Mouse (Mus musculus) hindbrain, embryonic 15.5 days (tissue): Measurements from ENCODE around the gene 4933402J07Rik. TPM values are rescaled to one million over a fixed set of nuclear protein-coding genes. Genes with fewer than 3 reads are reported as not detected.
A peak's percentile ranks its signal among the peaks of the same experiment; 100 is the strongest.

ENCODE experiments used
- ATAC-seq: fragments of 200-750 bp; cut with Nextera tagmentation; 2 replicates; pipeline ENCODE4 v1.8.0; 2017; ENCODE audit warnings: low read depth, moderate number of reproducible peaks, moderate TSS enrichment; ENCODE audit not compliant: low FRiP score
- H3K27ac ChIP-seq: fragments of 300-500 bp; sonication (generic); replicated peaks from 2 replicates; pipeline ENCODE4 v1.5.1; 2015; ENCODE audit warnings: mild to moderate bottlenecking, inconsistent platforms
- H3K27me3 ChIP-seq: fragments of 300-500 bp; sonication (generic); 2 replicates; pipeline ENCODE4 v1.6.1; 2015; ENCODE audit warnings: control low read depth, inconsistent platforms
- H3K36me3 ChIP-seq: fragments of 300-500 bp; sonication (generic); 2 replicates; pipeline ENCODE4 v1.6.1; 2015; ENCODE audit warnings: control low read depth, inconsistent platforms
- H3K4me1 ChIP-seq: fragments of 300-500 bp; sonication (generic); replicated peaks from 2 replicates; pipeline ENCODE4 v1.6.1; 2015; ENCODE audit warnings: control low read depth, inconsistent platforms
- H3K4me2 ChIP-seq: fragments of 300-500 bp; sonication (generic); 2 replicates; pipeline ENCODE4 v1.6.1; 2015; ENCODE audit warnings: moderate library complexity, mild to moderate bottlenecking, inconsistent platforms
- H3K4me3 ChIP-seq: fragments of 300-500 bp; sonication (generic); 2 replicates; pipeline ENCODE4 v1.5.1; 2015; ENCODE audit warnings: mild to moderate bottlenecking, inconsistent platforms
- H3K9ac ChIP-seq: fragments of 300-500 bp; sonication (generic); 2 replicates; pipeline ENCODE4 v1.6.1; 2015; ENCODE audit warnings: inconsistent platforms
- H3K9me3 ChIP-seq: fragments of 300-500 bp; sonication (generic); 2 replicates; pipeline ENCODE4 v1.6.1; 2016; ENCODE audit warnings: control low read depth, inconsistent platforms
- WGBS: fragments of 180-500 bp; shearing (Covaris S2); methylation state at CpG from one replicate; pipeline ENCODE4 v1.1.7; 2015; 5-methylcytosine and 5-hydroxymethylcytosine counted together
- polyA plus RNA-seq: library from polyadenylated mRNA; unstranded; fragments of >200 nt; fragmentation: Nextera tagmentation; extraction: Ambion mirVana; gene quantifications from 2 replicates; pipeline ENCODE4 v1.2.1, GENCODE M21; 2015

4933402J07Rik gene
- polyA plus RNA-seq, 1 experiment from 2014 or later = not detected

- H3K27me3 ChIP-seq = 0 out of 2 replicates have a peak, but pooled peaks cover 2% of the 10 kb centered on the region
- WGBS = 28% methylated on average over 13 of the region's 13 CpGs
- no peaks in the 10 kb centered on the region for H3K36me3 ChIP-seq
- peak overlapping the region; percentile 51 for H3K4me2 ChIP-seq
- H3K4me3 ChIP-seq = peak overlapping the region; percentile 14
- H3K9me3 ChIP-seq = no peaks in the 10 kb centered on the region
- no peak overlapping the region for H3K9ac ChIP-seq
- peaks cover 10% of the 10 kb centered on the region for H3K4me1 ChIP-seq
- ATAC-seq = no peak
- no peak overlapping the region for H3K27ac ChIP-seq
Measured at GRCm38 (mm10) chr8:87569706-87570563, 6.3 kb downstream of the 4933402J07Rik start.

DNA sequence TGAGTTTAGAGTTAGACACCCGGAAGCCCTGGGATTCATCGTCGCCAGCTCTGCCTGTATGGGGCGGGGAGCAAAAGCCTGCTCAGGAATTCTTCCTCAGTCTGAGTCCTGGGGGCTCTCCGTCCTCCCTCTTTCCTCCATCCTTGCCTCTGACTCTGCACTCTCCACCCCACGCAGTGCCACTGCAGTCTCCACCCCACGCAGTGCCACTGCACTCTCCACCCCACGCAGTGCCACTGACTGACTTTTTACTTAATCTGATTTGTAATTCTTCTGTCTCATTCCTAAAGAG is 6.9 kb downstream of the 4933402J07Rik start:
- H3K36me3 ChIP-seq = no peaks in the 10 kb centered on the region
- no peak for ATAC-seq
- H3K27ac ChIP-seq = no peak overlapping the region
- H3K27me3 ChIP-seq = 0 out of 2 replicates have a peak, but pooled peaks cover 2% of the 10 kb centered on the region
- H3K9ac ChIP-seq = no peak overlapping the region
- peak overlapping the region; percentile 14 for H3K4me3 ChIP-seq
- 2% methylated on average over 8 of the region's 8 CpGs for WGBS
- no peaks in the 10 kb centered on the region for H3K9me3 ChIP-seq
- H3K4me1 ChIP-seq = peaks cover 10% of the 10 kb centered on the region
- peak overlapping the region; percentile 51 for H3K4me2 ChIP-seq

DNA sequence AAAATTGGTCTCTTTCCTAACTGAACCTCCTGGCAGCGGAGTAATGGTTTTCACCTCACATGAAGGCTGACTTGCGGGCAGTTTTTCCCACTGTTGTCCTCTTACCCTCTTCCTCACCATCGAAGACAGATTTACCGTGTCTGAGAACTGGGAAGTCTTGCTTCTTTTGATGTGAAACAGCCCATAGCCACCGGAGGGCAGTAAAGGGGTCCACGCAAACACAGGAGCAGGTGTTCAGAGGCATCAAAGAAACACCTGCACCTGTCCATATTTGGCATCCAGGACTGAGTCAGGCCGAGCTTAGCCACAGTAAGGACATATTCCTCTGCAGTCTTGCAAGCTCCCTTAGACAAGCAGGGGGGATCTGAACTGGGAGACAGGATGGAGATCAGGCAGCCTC is 7.2 kb downstream of the 4933402J07Rik start:
- Histone ChIP-seq H3K36me3 (no peaks in the 10 kb centered on the region), H3K27me3 (0 out of 2 replicates have a peak, but pooled peaks cover 2% of the 10 kb centered on the region), H3K9ac (no peak overlapping the region), H3K4me1 (peaks cover 10% of the 10 kb centered on the region), H3K9me3 (no peaks in the 10 kb centered on the region), H3K4me2 (peak overlapping the region; percentile 51), H3K27ac (no peak overlapping the region), H3K4me3 (no peak overlapping the region; the same call in 1 of the 2 replicates)
- no peak for ATAC-seq
- WGBS = 11% methylated on average over 7 of the region's 7 CpGs

DNA sequence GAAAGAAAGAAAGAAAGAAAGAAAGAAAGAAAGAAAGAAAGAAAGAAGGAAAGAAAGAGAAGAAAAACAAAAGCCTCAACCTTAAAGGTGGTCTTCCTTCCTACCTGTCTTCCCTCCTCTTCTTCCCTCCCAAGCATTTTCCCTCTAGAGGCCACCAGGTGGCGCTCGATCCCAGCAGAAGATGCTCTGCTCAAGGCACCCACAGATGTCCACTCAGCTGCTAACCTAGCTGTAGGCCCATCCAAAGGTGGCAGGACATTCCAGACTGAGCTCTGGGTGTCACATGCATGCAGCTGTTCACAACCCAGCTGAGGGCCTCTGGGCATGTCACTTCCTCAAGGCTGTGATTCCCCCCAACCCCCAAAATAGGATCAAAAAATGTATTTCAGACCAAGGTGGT is 30.6 kb downstream of the 4933402J07Rik start:
- Histone ChIP-seq H3K36me3 (no peaks in the 10 kb centered on the region), H3K27me3 (no peaks in the 10 kb centered on the region), H3K4me2 (no peak overlapping the region), H3K9me3 (no peaks in the 10 kb centered on the region), H3K27ac (no peak overlapping the region), H3K4me3 (no peak overlapping the region), H3K4me1 (no peaks in the 10 kb centered on the region), H3K9ac (no peak overlapping the region)
- 0% methylated on average over 2 of the region's 2 CpGs for WGBS
- ATAC-seq = peak; percentile 59

GRCm38 (mm10) chr8:87602731-87603130 is 39.1 kb downstream of the 4933402J07Rik start:
- no peaks in the 10 kb centered on the region for H3K9me3 ChIP-seq
- H3K4me3 ChIP-seq = no peak overlapping the region
- H3K36me3 ChIP-seq = no peaks in the 10 kb centered on the region
- H3K4me2 ChIP-seq = no peak overlapping the region
- 71% methylated on average over 2 of the region's 2 CpGs for WGBS
- no peak for ATAC-seq
- H3K27ac ChIP-seq = no peak overlapping the region
- no peak overlapping the region for H3K9ac ChIP-seq
- H3K27me3 ChIP-seq = no peaks in the 10 kb centered on the region
- H3K4me1 ChIP-seq = 0 out of 2 replicates have a peak, but pooled peaks cover 7% of the 10 kb centered on the region

DNA sequence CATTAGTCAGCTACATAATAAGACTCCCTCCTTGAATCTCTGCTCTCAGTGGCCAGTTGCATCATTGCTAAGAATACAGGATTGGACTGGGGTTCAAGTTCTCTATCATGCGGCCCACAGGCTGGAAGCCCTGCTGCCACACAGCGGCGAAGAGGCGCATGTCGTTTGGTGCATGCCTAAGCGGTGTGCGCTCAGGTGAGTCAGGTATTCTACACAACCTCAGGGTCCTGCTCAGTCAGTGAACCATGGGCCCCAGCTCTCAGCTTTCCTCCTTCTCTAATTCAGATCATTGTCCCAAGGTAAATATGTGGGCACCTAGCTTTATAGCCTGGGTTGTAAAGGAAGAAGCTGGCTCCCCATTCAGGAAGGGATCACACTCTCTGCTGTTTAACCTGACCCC is 45.5 kb downstream of the 4933402J07Rik start:
- Histone ChIP-seq H3K9ac (no peak overlapping the region), H3K4me3 (no peak overlapping the region), H3K27me3 (no peaks in the 10 kb centered on the region), H3K4me2 (no peak overlapping the region), H3K36me3 (no peaks in the 10 kb centered on the region), H3K4me1 (0 out of 2 replicates have a peak, but pooled peaks cover 5% of the 10 kb centered on the region), H3K9me3 (no peaks in the 10 kb centered on the region), H3K27ac (no peak overlapping the region)
- no peak for ATAC-seq
- WGBS = 92% methylated on average over 7 of the region's 7 CpGs

GRCm38 (mm10) chr8:87609651-87610192 is 46.1 kb downstream of the 4933402J07Rik start:
- no peak for ATAC-seq
- no peak overlapping the region for H3K27ac ChIP-seq
- no peak overlapping the region for H3K4me2 ChIP-seq
- WGBS = 92% methylated on average over 4 of the region's 4 CpGs
- H3K27me3 ChIP-seq = no peaks in the 10 kb centered on the region
- H3K36me3 ChIP-seq = no peaks in the 10 kb centered on the region
- 0 out of 2 replicates have a peak, but pooled peaks cover 5% of the 10 kb centered on the region for H3K4me1 ChIP-seq
- H3K9me3 ChIP-seq = no peaks in the 10 kb centered on the region
- H3K9ac ChIP-seq = no peak overlapping the region
- H3K4me3 ChIP-seq = no peak overlapping the region

DNA sequence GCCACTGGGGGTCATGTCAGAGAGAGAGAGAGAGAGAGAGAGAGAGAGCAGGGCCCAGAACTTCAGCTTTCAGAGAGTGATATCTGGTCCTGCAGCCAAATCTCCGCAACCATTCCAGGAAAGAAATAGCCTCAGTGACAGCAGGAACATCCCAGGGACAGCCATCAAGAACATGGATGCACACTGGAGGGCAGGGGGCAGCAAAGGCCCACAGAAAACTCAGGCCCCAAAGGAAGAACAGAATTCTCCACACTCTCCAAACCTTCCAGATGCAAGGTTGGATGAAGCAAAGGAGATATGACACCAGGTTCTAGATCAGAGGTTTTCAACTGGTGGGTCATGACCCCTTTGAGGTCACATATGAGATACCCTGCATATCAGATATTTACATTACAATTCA is 50.0 kb downstream of the 4933402J07Rik start:
- ATAC-seq = no peak
- Histone ChIP-seq H3K4me1 (peaks cover 7% of the 10 kb centered on the region; the same call in 1 of the 2 replicates), H3K9ac (no peak overlapping the region), H3K27ac (no peak overlapping the region), H3K4me2 (no peak overlapping the region), H3K27me3 (no peaks in the 10 kb centered on the region), H3K36me3 (no peaks in the 10 kb centered on the region), H3K4me3 (no peak overlapping the region), H3K9me3 (no peaks in the 10 kb centered on the region)
- WGBS = 100% methylated on average over 1 of the region's 1 CpGs

GRCm38 (mm10) chr8:87619118-87619517 is 55.5 kb downstream of the 4933402J07Rik start:
- Histone ChIP-seq H3K4me3 (no peak overlapping the region), H3K4me1 (peaks cover 12% of the 10 kb centered on the region), H3K27ac (0 out of 2 replicates have a peak overlapping the region, but pooled peaks have one; percentile 11), H3K4me2 (no peak overlapping the region), H3K36me3 (no peaks in the 10 kb centered on the region), H3K27me3 (no peaks in the 10 kb centered on the region), H3K9me3 (no peaks in the 10 kb centered on the region), H3K9ac (no peak overlapping the region)
- WGBS = 52% methylated on average over 7 of the region's 7 CpGs
- no peak for ATAC-seq

DNA sequence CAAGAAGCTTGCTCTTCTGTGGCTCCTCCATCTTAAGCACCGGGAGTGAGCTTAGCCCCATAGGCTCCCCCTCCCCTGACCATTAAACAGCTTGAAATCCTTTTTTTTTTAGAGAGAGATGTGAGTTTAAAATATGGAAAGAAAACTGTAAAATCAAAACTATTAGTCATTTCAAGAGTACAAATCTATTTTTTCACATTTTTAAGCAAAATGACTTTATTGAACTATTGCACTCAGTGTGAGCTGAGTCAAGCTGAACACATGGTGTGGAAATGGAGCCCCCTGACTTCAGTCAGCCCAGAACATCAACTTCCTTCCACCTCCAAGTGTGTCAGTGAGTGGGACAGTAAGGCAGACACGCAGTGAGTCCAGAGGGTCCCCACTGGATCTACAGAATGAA is 55.9 kb downstream of the 4933402J07Rik start:
- WGBS = 61% methylated on average over 2 of the region's 2 CpGs
- peak overlapping the region; percentile 27 for H3K27ac ChIP-seq

DNA sequence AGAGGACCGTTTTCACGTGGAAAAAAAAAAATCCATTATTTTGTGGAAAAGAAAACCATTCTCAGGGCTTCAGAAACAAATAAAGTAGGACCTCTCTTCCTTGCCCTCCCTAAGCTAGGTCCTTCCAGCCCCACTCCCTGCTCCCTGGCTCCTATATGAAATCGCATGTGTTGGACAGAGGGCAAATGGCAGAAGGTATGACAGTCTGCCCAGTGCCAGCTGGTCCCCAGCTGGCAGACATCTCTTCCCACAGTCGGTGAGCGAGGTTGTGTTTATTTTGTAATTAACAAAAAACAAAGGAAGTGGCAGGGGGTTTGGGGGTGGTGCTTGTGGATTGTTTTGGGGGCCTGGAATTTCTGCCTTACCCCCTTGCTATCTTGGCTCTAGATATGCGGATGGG is 56.6 kb downstream of the 4933402J07Rik start:
- Histone ChIP-seq H3K4me2 (no peak overlapping the region), H3K4me1 (peaks cover 12% of the 10 kb centered on the region), H3K27me3 (no peaks in the 10 kb centered on the region), H3K9me3 (no peaks in the 10 kb centered on the region), H3K4me3 (no peak overlapping the region), H3K27ac (peak overlapping the region; percentile 49; the same call in 1 of the 2 replicates), H3K36me3 (no peaks in the 10 kb centered on the region), H3K9ac (no peak overlapping the region)
- 52% methylated on average over 6 of the region's 6 CpGs for WGBS
- ATAC-seq = 0 out of 2 replicates have a peak, but pooled peaks have one; percentile 49

More for the DNA sequence above, 55.9 kb downstream of the 4933402J07Rik start:
- Histone ChIP-seq H3K9me3 (no peaks in the 10 kb centered on the region), H3K27me3 (no peaks in the 10 kb centered on the region), H3K4me3 (no peak overlapping the region), H3K9ac (no peak overlapping the region), H3K36me3 (no peaks in the 10 kb centered on the region), H3K4me1 (peaks cover 12% of the 10 kb centered on the region), H3K4me2 (no peak overlapping the region)
- no peak for ATAC-seq

DNA sequence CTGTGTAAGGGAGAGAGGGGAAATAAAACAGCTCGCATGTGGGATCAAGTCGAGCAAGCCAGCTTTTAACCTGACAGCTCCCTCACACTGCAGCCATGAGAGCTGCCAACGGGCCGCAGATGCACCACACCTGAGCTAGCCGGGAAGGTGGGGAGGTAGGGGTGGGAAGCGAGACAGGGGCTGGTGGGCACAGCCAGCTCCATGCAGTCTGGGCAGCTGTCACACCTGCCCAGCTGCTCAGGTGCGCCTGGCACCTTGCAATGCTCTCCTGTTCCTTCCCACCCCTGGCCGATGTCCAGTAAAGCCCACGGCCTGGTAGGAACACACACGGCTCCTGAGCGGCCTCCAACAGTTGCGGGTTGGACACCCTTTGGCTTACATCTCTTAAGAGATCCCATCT is 57.5 kb downstream of the 4933402J07Rik start:
- no peaks in the 10 kb centered on the region for H3K36me3 ChIP-seq
- WGBS = 68% methylated on average over 12 of the region's 12 CpGs
- no peak overlapping the region for H3K9ac ChIP-seq
- no peaks in the 10 kb centered on the region for H3K27me3 ChIP-seq
- ATAC-seq = no peak
- H3K4me3 ChIP-seq = no peak overlapping the region
- peaks cover 5% of the 10 kb centered on the region for H3K4me1 ChIP-seq
- no peak overlapping the region for H3K4me2 ChIP-seq
- no peaks in the 10 kb centered on the region for H3K9me3 ChIP-seq
- H3K27ac ChIP-seq = peak overlapping the region; percentile 21
